Mouse (Mus musculus): ENCODE results near the gene Slk.

GRCm38 (mm10) chr19:47643910-47644309 is 64.4 kb downstream of the Slk start:
- no peak for TF ChIP-seq CTCF (IDR thresholded peaks at IDR 0.05; ENCODE audit: low read depth, low read length)
- TF ChIP-seq POLR2A (IDR thresholded peaks at IDR 0.05; ENCODE audit: borderline replicate concordance, low read depth, low read length) = no peak
